Mouse (Mus musculus): ENCODE results near the gene Fbxo21.

The Fbxo21 gene

GRCm38 (mm10) chr5:117979082-117979481, 2.6 kb downstream of the Fbxo21 start:
- no peak for DNase-seq (ENCODE audit: low read depth, low spot score)

GRCm38 (mm10) chr5:117980921-117981320, 4.4 kb downstream of the Fbxo21 start:
- DNase-seq (ENCODE audit: low read depth, low spot score) = no peak

GRCm38 (mm10) chr5:117981943-117982342, 5.4 kb downstream of the Fbxo21 start:
- no peak for DNase-seq (ENCODE audit: low read depth, low spot score)

- no peak for DNase-seq (ENCODE audit: low read depth, low spot score)
These were observed 9.8 kb downstream of the Fbxo21 start for GRCm38 (mm10) chr5:117986327-117986726.

- no peak for DNase-seq (ENCODE audit: low read depth, low spot score)
These were observed 11.4 kb downstream of the Fbxo21 start for GRCm38 (mm10) chr5:117987891-117988290.

- no peak for DNase-seq (ENCODE audit: low read depth, low spot score)
These were observed 11.8 kb downstream of the Fbxo21 start for GRCm38 (mm10) chr5:117988367-117988766.

GRCm38 (mm10) chr5:117989773-117990172, 13.2 kb downstream of the Fbxo21 start:
- no peak for DNase-seq (ENCODE audit: low read depth, low spot score)

- DNase-seq (ENCODE audit: low read depth, low spot score) = no peak
These were observed 14.4 kb downstream of the Fbxo21 start for GRCm38 (mm10) chr5:117990957-117991356.

GRCm38 (mm10) chr5:117993550-117993949, 17.0 kb downstream of the Fbxo21 start:
- no peak for DNase-seq (ENCODE audit: low read depth, low spot score)

GRCm38 (mm10) chr5:117995372-117995901, 18.9 kb downstream of the Fbxo21 start:
- DNase-seq (ENCODE audit: low read depth, low spot score) = no peak

GRCm38 (mm10) chr5:117995911-117996310, 19.4 kb downstream of the Fbxo21 start:
- DNase-seq (ENCODE audit: low read depth, low spot score) = no peak

- no peak for DNase-seq (ENCODE audit: low read depth, low spot score)
These were observed 20.1 kb downstream of the Fbxo21 start for GRCm38 (mm10) chr5:117996581-117996980.

GRCm38 (mm10) chr5:117997434-117997970, 21.0 kb downstream of the Fbxo21 start:
- DNase-seq (ENCODE audit: low read depth, low spot score) = no peak

- no peak for DNase-seq (ENCODE audit: low read depth, low spot score)
These were observed 22.5 kb downstream of the Fbxo21 start for GRCm38 (mm10) chr5:117999061-117999460.

- DNase-seq (ENCODE audit: low read depth, low spot score) = no peak
These were observed 23.1 kb downstream of the Fbxo21 start for GRCm38 (mm10) chr5:117999584-117999983.

GRCm38 (mm10) chr5:118002059-118002458, 25.5 kb downstream of the Fbxo21 start:
- no peak for DNase-seq (ENCODE audit: low read depth, low spot score)

- no peak for DNase-seq (ENCODE audit: low read depth, low spot score)
These were observed 28.1 kb downstream of the Fbxo21 start for GRCm38 (mm10) chr5:118004619-118005018.

GRCm38 (mm10) chr5:118005728-118006127, 29.2 kb downstream of the Fbxo21 start:
- no peak for DNase-seq (ENCODE audit: low read depth, low spot score)

- no peak for DNase-seq (ENCODE audit: low read depth, low spot score)
These were observed 31.8 kb downstream of the Fbxo21 start for GRCm38 (mm10) chr5:118008344-118008743.

GRCm38 (mm10) chr5:118010872-118011271, 34.3 kb downstream of the Fbxo21 start:
- no peak for DNase-seq (ENCODE audit: low read depth, low spot score)

- DNase-seq (ENCODE audit: low read depth, low spot score) = no peak
These were observed 35.3 kb downstream of the Fbxo21 start for GRCm38 (mm10) chr5:118011796-118012195.

GRCm38 (mm10) chr5:118015028-118015427, 38.5 kb downstream of the Fbxo21 start:
- DNase-seq (ENCODE audit: low read depth, low spot score) = no peak

GRCm38 (mm10) chr5:118015669-118016068, 39.1 kb downstream of the Fbxo21 start:
- no peak for DNase-seq (ENCODE audit: low read depth, low spot score)

- DNase-seq (ENCODE audit: low read depth, low spot score) = no peak
These were observed 41.0 kb downstream of the Fbxo21 start for GRCm38 (mm10) chr5:118017527-118017926.

Data from brain, embryonic 18.5 days (tissue).